Mouse (Mus musculus): ENCODE results near the gene Dpp6. TPM values are rescaled to one million over a fixed set of nuclear protein-coding genes. Genes with fewer than 3 reads are reported as not detected.

The Dpp6 gene
- polyA plus RNA-seq, 1 experiment from 2014 or later: 86.2 TPM

- 47% methylated on average over 3 of the region's 3 CpGs for WGBS
- ATAC-seq (ENCODE audit: low FRiP score, low read depth): no peak
These were observed 425.1 kb downstream of the Dpp6 start for GRCm38 (mm10) chr5:27242078-27242477.

GRCm38 (mm10) chr5:27243226-27243625, 426.2 kb downstream of the Dpp6 start:
- Histone ChIP-seq H3K36me3 (no peaks in the 10 kb centered on the region), H3K4me3 (no peak overlapping the region), H3K9ac (no peak overlapping the region), H3K27ac (replicated peaks) (no peak overlapping the region), H3K9me3 (no peaks in the 10 kb centered on the region), H3K4me1 (replicated peaks) (peaks cover 6% of the 10 kb centered on the region; the same call in 1 of the 2 replicates), H3K27me3 (no peaks in the 10 kb centered on the region), H3K4me2 (no peak overlapping the region)
- no peak for ATAC-seq (ENCODE audit: low FRiP score, low read depth)
- 90% methylated on average over 1 of the region's 1 CpGs for WGBS

More at GRCm38 (mm10) chr5:27242078-27242477, 425.1 kb downstream of the Dpp6 start:
- no peak overlapping the region for H3K4me3 ChIP-seq
- no peak overlapping the region for H3K27ac ChIP-seq (replicated peaks)
- peaks cover 6% of the 10 kb centered on the region; the same call in 1 of the 2 replicates for H3K4me1 ChIP-seq (replicated peaks)
- H3K4me2 ChIP-seq: no peak overlapping the region
- no peaks in the 10 kb centered on the region for H3K27me3 ChIP-seq
- no peaks in the 10 kb centered on the region for H3K36me3 ChIP-seq
- no peaks in the 10 kb centered on the region for H3K9me3 ChIP-seq
- H3K9ac ChIP-seq: no peak overlapping the region

GRCm38 (mm10) chr5:27247793-27248192, 430.8 kb downstream of the Dpp6 start:
- H3K27me3 ChIP-seq: no peaks in the 10 kb centered on the region
- ATAC-seq (ENCODE audit: low FRiP score, low read depth): no peak
- H3K4me1 ChIP-seq (replicated peaks): peaks cover 5% of the 10 kb centered on the region; the same call in 1 of the 2 replicates
- H3K27ac ChIP-seq (replicated peaks): no peak overlapping the region
- no peak overlapping the region for H3K4me2 ChIP-seq
- H3K9ac ChIP-seq: no peak overlapping the region
- H3K9me3 ChIP-seq: no peaks in the 10 kb centered on the region
- H3K36me3 ChIP-seq: no peaks in the 10 kb centered on the region
- 93% methylated on average over 3 of the region's 3 CpGs for WGBS
- H3K4me3 ChIP-seq: no peak overlapping the region

- H3K4me1 ChIP-seq (replicated peaks): peaks cover 5% of the 10 kb centered on the region; the same call in 1 of the 2 replicates
- 88% methylated on average over 2 of the region's 2 CpGs for WGBS
- ATAC-seq (ENCODE audit: low FRiP score, low read depth): no peak
- no peaks in the 10 kb centered on the region for H3K27me3 ChIP-seq
- H3K9me3 ChIP-seq: no peaks in the 10 kb centered on the region
- no peaks in the 10 kb centered on the region for H3K36me3 ChIP-seq
- no peak overlapping the region for H3K4me3 ChIP-seq
- H3K27ac ChIP-seq (replicated peaks): no peak overlapping the region
- no peak overlapping the region for H3K4me2 ChIP-seq
- H3K9ac ChIP-seq: no peak overlapping the region
These were observed 431.7 kb downstream of the Dpp6 start for GRCm38 (mm10) chr5:27248685-27249084.

GRCm38 (mm10) chr5:27249951-27250350, 432.9 kb downstream of the Dpp6 start:
- H3K9ac ChIP-seq: no peak overlapping the region
- ATAC-seq (ENCODE audit: low FRiP score, low read depth): no peak

GRCm38 (mm10) chr5:27250906-27251305, 433.9 kb downstream of the Dpp6 start:
- Histone ChIP-seq H3K4me2 (no peak overlapping the region), H3K4me1 (replicated peaks) (peaks cover 5% of the 10 kb centered on the region; the same call in 1 of the 2 replicates), H3K27me3 (no peaks in the 10 kb centered on the region), H3K4me3 (no peak overlapping the region), H3K9ac (no peak overlapping the region), H3K27ac (replicated peaks) (no peak overlapping the region), H3K36me3 (no peaks in the 10 kb centered on the region), H3K9me3 (no peaks in the 10 kb centered on the region)
- no peak for ATAC-seq (ENCODE audit: low FRiP score, low read depth)
- 93% methylated on average over 3 of the region's 3 CpGs for WGBS

More at GRCm38 (mm10) chr5:27249951-27250350, 432.9 kb downstream of the Dpp6 start:
- Histone ChIP-seq H3K4me2 (no peak overlapping the region), H3K27ac (replicated peaks) (no peak overlapping the region), H3K4me1 (replicated peaks) (peaks cover 5% of the 10 kb centered on the region; the same call in 1 of the 2 replicates), H3K27me3 (no peaks in the 10 kb centered on the region), H3K4me3 (no peak overlapping the region), H3K9me3 (no peaks in the 10 kb centered on the region), H3K36me3 (no peaks in the 10 kb centered on the region)
- 57% methylated on average over 4 of the region's 4 CpGs for WGBS

GRCm38 (mm10) chr5:27251361-27251760, 434.4 kb downstream of the Dpp6 start:
- H3K27me3 ChIP-seq: no peaks in the 10 kb centered on the region
- no peak for ATAC-seq (ENCODE audit: low FRiP score, low read depth)
- H3K27ac ChIP-seq (replicated peaks): no peak overlapping the region
- H3K36me3 ChIP-seq: no peaks in the 10 kb centered on the region
- H3K9ac ChIP-seq: no peak overlapping the region
- no peak overlapping the region for H3K4me2 ChIP-seq
- H3K4me3 ChIP-seq: no peak overlapping the region
- H3K9me3 ChIP-seq: no peaks in the 10 kb centered on the region
- H3K4me1 ChIP-seq (replicated peaks): peaks cover 5% of the 10 kb centered on the region; the same call in 1 of the 2 replicates

- Histone ChIP-seq H3K27ac (replicated peaks) (no peak overlapping the region), H3K4me3 (no peak overlapping the region), H3K4me2 (no peak overlapping the region), H3K36me3 (no peaks in the 10 kb centered on the region), H3K4me1 (replicated peaks) (no peaks in the 10 kb centered on the region), H3K9ac (no peak overlapping the region), H3K9me3 (no peaks in the 10 kb centered on the region), H3K27me3 (no peaks in the 10 kb centered on the region)
- no peak for ATAC-seq (ENCODE audit: low FRiP score, low read depth)
- WGBS: 63% methylated on average over 2 of the region's 2 CpGs
These were observed 438.2 kb downstream of the Dpp6 start for GRCm38 (mm10) chr5:27255247-27255646.

GRCm38 (mm10) chr5:27258636-27259035, 441.6 kb downstream of the Dpp6 start:
- Histone ChIP-seq H3K36me3 (no peaks in the 10 kb centered on the region), H3K4me2 (no peak overlapping the region), H3K4me3 (no peak overlapping the region), H3K9me3 (no peaks in the 10 kb centered on the region), H3K27me3 (no peaks in the 10 kb centered on the region), H3K4me1 (replicated peaks) (peaks cover 20% of the 10 kb centered on the region), H3K9ac (no peak overlapping the region), H3K27ac (replicated peaks) (no peak overlapping the region)
- no peak for ATAC-seq (ENCODE audit: low FRiP score, low read depth)
- 85% methylated on average over 3 of the region's 3 CpGs for WGBS

- Histone ChIP-seq H3K9ac (peak overlapping the region; percentile 57), H3K27me3 (no peaks in the 10 kb centered on the region), H3K4me2 (peak overlapping the region; percentile 75), H3K36me3 (no peaks in the 10 kb centered on the region), H3K4me1 (replicated peaks) (peaks cover 47% of the 10 kb centered on the region), H3K9me3 (no peaks in the 10 kb centered on the region), H3K27ac (replicated peaks) (peak overlapping the region; percentile 84), H3K4me3 (peak overlapping the region; percentile 50)
- ATAC-seq (ENCODE audit: low FRiP score, low read depth): peak; percentile 93
- 2% methylated on average over 27 of the region's 27 CpGs for WGBS
These were observed 445.0 kb downstream of the Dpp6 start for GRCm38 (mm10) chr5:27261746-27262727.

- Histone ChIP-seq H3K9ac (peak overlapping the region; percentile 57), H3K4me3 (peak overlapping the region; percentile 50), H3K4me2 (peak overlapping the region; percentile 75), H3K27me3 (no peaks in the 10 kb centered on the region), H3K9me3 (no peaks in the 10 kb centered on the region), H3K36me3 (no peaks in the 10 kb centered on the region), H3K4me1 (replicated peaks) (peaks cover 47% of the 10 kb centered on the region), H3K27ac (replicated peaks) (peak overlapping the region; percentile 84)
- peak; percentile 10 for ATAC-seq (ENCODE audit: low FRiP score, low read depth)
- 14% methylated on average over 1 of the region's 1 CpGs for WGBS
These were observed 445.7 kb downstream of the Dpp6 start for GRCm38 (mm10) chr5:27262751-27263150.

GRCm38 (mm10) chr5:27265281-27265680, 448.3 kb downstream of the Dpp6 start:
- no peak overlapping the region for H3K9ac ChIP-seq
- H3K4me3 ChIP-seq: no peak overlapping the region

More at GRCm38 (mm10) chr5:27265281-27265680, 448.3 kb downstream of the Dpp6 start:
- 64% methylated on average over 3 of the region's 3 CpGs for WGBS
- Histone ChIP-seq H3K27me3 (no peaks in the 10 kb centered on the region), H3K36me3 (no peaks in the 10 kb centered on the region), H3K9me3 (no peaks in the 10 kb centered on the region), H3K4me2 (peak overlapping the region; percentile 75), H3K27ac (replicated peaks) (no peak overlapping the region), H3K4me1 (replicated peaks) (peaks cover 47% of the 10 kb centered on the region)
- no peak for ATAC-seq (ENCODE audit: low FRiP score, low read depth)

Data from hindbrain, embryonic 15.5 days (tissue).